Mouse (Mus musculus) gastrocnemius, postnatal 10 days (tissue): ENCODE results near the gene Gm20716. TPM values are rescaled to one million over a fixed set of nuclear protein-coding genes. Genes with fewer than 3 reads are reported as not detected.

Source experiments
- DNase-seq: peaks from one replicate; pipeline ENCODE4 v3.0.0; 2021; ENCODE audit warnings: mixed read lengths
- total RNA-seq, 2 experiments: library from RNA; stranded (reverse); gene quantifications; 2 replicates each; pipeline ENCODE4 v1.2.3; 2021

Gene Gm20716
- total RNA-seq, 2 experiments from 2014 or later = 14.6 to 19.5 TPM

DNA sequence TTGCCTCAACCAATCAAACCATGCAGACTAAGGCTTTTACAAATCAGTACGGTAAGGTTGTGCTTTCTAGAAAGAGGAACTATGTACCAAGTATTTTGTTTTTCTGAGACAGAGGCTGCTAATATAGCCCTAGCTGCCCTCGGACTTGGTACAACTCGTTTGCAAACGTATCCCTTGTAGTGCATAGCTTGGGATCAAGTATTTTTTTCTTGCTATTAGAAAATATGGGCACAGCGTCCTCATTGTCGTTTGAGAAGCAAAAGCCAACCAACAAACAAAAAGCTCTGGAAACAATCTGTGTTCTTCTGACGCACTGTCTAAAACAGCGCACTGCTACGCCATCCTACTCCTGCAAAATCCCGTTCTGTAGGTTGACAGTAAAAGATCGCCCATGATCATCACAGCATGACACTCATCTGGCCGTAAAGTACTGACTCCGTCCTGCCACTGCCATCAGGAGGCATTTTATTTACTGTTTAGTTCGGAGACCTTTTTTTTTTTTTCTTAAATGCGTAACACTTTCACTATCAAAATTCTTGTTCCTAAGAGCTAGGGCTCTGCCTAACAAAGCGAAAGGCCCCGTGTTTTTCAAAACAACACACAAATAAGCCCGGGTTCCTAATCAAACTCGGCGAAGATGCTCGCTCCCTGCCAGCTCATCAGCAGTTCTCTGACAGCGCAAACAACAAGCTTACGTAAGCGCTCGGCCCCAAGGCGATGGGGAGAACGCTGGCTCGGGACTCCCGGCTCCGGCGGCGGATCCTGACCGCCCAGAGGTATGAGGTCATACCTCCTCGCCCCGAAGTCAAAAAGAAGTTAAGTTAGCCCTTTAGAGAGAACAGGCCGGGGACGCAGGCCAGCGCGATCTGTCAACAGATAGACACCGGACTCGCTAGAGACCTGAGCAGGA, 793 bp downstream of the Gm20716 start:
- DNase-seq = no peak

GRCm38 (mm10) chr2:168223326-168223725, 6.8 kb downstream of the Gm20716 start:
- DNase-seq = no peak

DNA sequence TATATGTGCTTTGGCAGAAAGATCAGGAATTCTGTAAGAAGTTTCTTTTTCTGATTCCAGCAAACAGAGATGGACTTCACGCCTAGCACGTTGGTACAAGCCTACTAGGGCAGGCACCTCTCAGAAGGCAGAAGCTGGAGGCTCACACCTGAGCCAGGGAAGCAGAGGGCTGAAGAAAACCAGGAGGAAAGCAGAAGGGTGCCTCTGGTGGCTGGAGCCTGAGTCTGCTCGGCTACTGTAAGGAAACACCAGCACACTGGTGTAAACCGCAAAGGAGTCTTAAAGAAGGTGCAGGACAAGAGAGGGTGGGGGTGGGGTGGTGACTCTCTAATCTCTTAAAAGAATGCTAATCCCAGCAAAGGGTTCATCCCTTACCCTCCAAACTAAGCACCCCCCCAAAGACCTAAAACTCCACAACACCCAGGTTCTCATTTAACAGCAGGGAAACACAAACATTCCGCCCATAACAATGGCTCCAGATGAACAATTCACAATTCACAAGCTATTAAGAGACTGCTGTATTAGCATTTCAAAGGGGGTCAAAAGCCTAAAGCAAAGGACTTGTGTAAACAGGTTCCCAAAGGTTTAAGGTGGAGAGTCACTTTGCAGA, 16.3 kb downstream of the Gm20716 start:
- DNase-seq = no peak

DNA sequence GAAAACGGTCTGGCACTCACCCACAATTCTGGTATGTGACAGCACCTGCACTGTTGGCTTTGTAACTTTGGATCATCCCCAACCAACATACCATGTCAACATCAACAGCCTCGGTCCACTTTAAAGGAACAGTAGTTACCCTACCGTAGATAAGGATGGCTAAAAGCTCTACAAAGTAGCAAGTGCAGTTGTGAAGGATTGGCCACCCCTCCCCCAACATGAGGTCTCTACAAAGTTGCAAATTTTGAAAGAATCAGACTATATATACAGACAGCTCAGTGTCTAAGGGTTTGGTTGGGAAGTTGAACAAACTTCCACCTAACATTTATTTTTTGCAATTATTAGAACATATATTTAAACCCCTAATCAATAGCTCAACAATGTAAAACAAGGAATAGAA, 22.3 kb downstream of the Gm20716 start:
- no peak for DNase-seq

DNA sequence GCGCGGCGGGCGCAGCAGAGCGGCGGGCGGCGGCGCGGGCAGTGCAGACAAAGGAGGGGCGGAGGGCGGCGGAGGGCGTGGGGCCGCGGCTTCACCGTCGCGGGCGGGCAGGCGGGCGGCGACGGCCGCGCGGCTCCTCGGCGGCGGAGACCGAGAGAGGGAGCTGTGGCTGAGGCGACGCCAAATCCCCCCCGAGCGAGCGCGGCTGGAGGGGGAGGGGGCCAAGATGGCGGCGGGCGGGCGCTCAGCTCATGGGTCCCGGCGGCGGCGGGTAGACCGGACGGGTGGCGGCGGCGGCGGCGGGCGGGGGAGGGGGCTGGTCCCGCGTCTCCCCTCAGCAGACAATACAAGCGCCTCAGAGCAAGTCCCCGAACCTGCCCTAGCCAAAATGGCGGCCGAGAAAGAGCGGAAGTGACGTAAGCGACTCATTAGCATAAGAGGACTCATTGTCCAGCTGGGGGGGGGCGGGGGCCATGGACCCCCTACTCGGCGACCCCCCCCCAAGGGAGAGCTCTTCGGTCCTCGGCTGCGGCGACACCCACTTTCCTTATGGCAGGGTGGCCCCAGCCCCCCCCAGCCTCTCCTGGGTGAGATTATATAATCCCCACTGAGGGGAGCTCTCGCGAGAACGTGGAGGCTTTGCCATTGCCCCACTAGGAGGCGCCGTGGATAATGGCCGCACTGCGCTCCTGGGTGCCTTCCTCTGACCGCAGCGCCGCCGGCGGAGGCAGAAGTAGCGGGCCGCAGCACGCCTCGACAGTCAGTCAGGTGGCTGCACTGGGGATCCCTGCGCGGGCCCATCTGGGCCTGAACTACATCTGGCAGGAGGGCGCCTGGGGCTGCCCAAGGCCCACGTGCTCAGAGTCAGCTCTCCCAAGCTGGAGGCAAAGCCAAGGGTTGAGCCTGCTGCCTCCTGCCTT, 23.2 kb downstream of the Gm20716 start, which contains the start of gene Adnp:
Adnp (minus strand) TSS at position 388 of the 920 bp plus-strand sequence.
- DNase-seq = peak; percentile 94

GRCm38 (mm10) chr2:168205681-168206631, 24.2 kb downstream of the Gm20716 start:
- peak; percentile 37 for DNase-seq

GRCm38 (mm10) chr2:168205265-168205664, 24.9 kb downstream of the Gm20716 start:
- DNase-seq = peak; percentile 81

DNA sequence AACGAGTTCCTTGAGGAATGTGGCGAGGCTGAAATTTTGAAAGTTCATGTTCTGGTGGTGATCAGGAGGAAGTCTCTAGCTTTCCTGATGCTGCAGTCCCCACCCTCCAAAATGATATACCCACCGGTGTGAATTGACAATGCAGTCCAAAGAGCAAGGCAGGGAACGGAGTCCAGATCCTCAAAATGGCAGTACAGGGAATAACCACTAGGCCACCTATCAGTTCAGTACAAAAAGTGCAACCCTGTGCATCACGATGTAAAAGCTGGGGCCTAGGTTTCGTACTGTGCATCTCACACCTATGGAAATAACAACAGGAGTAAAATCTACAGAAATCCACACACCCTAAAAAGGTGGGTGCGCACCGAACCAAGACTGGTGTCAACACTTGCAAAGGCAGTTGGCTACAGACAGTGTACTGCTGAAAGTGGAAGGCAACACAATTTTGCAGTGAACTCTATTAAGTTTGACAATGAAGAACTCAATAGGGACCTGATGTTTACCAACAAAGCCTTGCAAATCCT, 25.6 kb downstream of the Gm20716 start:
- no peak for DNase-seq

GRCm38 (mm10) chr2:168200014-168200691, 30.0 kb downstream of the Gm20716 start:
- no peak for DNase-seq

DNA sequence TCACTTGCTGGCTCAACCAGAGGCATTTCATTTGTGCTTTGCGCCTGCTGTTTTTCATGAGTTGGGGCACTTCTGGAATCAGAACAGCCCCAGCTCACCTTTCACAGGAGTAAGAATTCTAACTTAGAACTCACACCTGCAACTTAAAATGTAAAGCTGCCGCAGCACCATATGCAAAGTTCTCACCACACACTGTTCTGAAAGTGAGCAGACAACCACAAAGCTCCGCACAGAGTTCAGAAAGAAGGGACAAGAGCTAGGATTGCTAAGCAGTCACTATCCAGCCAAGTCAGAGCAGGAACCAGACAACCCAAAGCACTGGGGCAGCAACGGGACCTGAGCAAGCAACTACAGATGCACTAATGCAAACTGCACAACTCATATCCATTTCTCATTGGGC, 30.7 kb downstream of the Gm20716 start:
- no peak for DNase-seq

- DNase-seq = no peak
Observed at GRCm38 (mm10) chr2:168198421-168198820, 31.7 kb downstream of the Gm20716 start.

DNA sequence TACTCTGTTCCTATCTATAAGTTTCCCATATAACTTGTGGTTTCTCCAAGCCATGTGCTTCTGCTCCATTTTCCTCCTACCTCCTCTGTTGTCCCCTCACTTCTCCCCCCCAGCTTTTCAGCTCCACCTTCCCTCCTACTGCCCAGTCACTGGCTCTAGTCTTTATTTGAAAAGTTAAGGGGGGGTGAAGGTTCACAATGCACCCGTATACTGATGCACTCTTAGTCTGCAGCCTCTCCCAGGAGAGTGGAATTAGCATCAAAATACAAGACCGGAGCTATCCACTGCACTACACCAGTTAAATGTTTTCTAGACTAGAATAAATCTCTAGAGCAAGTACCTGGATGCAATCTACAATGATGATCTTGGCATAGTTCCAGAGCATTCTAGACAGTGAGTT, 34.4 kb downstream of the Gm20716 start:
- no peak for DNase-seq

- DNase-seq = no peak
Observed at GRCm38 (mm10) chr2:168193685-168194084, 36.5 kb downstream of the Gm20716 start.

GRCm38 (mm10) chr2:168191856-168192255, 38.3 kb downstream of the Gm20716 start:
- DNase-seq = no peak

DNA sequence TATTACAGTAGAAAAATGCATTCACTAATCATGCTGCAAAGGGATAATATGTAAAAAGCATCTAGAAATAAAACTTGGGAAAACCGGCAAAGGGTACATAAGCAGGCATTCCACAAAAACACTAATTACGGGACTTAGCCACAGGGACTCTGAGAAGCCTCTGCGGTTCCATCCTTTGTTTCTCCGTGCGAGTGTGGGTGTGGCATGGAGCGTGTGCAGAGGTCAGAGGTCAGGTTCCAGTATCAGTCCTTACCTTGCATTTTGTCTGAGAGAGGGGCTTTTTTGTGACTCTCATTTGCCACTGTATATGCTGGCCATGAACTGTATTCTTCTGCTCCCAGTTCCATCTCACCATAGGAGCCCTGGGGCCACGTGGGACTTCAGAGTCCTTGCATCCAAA, 54.2 kb downstream of the Gm20716 start:
- no peak for DNase-seq

GRCm38 (mm10) chr2:168170167-168170685, 59.9 kb downstream of the Gm20716 start:
- peak; percentile 40 for DNase-seq

DNA sequence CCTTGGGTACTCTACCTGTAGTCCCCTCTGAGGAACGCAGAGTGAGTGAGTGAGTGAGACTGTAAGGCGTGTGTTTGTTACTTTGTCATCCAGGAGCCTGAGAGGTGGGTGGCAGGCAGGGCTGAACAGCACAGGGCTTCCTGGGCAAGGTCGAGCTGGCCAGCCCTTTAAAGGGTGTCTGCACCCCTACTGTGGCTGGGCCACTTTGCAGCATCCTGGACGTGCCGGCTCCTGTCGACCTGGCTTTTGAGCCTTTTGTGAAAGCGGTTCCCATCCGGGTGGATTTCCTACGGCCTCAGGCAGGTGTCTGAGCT, 60.4 kb downstream of the Gm20716 start:
- DNase-seq = no peak

DNA sequence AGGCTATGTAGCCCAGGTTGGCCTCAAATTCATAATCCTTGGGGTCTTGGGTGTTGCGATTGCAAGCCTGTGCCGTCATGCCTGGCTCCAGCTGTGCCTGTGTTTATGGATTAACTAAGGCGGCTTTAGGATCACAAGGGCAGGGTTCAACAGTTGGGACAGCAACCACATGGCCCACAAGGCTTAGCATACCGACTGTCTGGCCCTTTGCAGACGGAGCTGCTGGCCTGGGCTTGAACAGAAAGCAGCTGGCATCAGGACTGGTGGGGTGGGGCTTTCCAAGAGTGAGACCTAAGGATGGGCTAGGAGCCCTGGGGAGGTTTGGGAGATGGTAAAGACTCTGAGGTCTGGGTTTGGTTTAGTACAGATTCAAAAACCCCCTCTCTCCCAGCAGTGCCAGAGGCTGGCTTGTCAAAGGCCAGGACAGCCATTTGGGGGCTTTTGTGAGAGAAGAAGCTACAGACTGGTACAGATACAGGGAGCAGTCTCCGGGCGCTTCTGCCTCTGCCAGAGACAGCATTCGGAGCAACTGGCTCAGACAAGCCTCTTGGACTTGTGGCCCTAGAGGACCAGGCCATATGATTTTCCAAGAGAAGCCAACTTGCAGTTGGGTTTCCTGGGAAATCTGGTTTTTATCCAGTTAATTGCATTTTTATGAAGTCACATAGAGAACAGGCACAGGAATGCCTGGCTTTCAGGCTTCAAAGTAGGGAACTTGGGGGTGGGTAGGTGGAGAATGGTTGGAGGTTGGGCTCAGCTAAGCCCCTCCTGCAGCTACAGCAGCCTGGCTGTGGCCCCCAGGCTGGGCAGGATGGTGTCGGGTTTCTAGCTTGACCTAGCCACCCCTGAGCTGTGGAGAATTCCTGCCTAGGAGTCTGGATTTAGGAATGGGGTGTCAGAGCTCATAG, 61.0 kb downstream of the Gm20716 start:
- DNase-seq = no peak

DNA sequence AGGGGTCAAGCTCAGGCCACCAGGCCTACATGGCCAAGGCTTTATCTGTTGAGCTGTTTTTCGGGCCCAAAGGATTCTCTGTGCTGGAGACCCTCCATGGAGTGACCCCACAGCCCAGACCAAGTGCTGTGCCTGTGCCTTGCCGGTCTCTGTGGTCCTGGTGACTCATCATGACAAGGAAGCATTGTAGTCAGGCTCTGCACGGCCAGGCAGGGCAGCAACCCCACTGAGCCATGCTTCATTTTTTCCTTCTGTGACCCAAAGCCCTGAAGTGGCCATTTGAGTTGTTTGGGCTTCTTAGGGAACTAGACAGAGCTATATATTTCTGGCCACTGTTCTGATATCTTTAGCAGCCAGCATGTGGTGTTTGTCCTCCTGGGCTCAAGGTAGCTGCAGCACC, 62.4 kb downstream of the Gm20716 start:
- DNase-seq = no peak
